Mouse (Mus musculus) testis, adult 10 weeks (tissue): ENCODE results near the gene Pepd. TPM values are rescaled to one million over a fixed set of nuclear protein-coding genes. Genes with fewer than 3 reads are reported as not detected.

Source experiments
- polyA plus RNA-seq: library from polyadenylated mRNA; stranded (reverse); fragments of 350-450 nt; fragmentation: Illumina TruSeq; extraction: RNeasy Lipid Tissue Mini Kit (QIAGEN cat#74804); gene quantifications from one replicate; pipeline ENCODE4 v1.2.3, GENCODE M21; 2014; ENCODE audit warnings: low read depth, low replicate concordance

Pepd gene
- polyA plus RNA-seq = 2.6 TPM

GRCm38 (mm10) chr7:34911919-34912897, at the start of gene Pepd:
Pepd (plus strand) TSS chr7:34912379.

GRCm38 (mm10) chr7:35056436-35056864, 144.3 kb downstream of the Pepd start, which contains the start of gene Cebpg:
Cebpg (minus strand) TSS chr7:35056573.

Other genes starting within 250 kb of the Pepd start
- gene Chst8, start 99.7 kb upstream of the Pepd start, polyA plus RNA-seq = not detected
- gene Cebpg, start 144.2 kb downstream of the Pepd start, polyA plus RNA-seq = 54.8 TPM
- 0.36 TPM for gene Cebpa, start 206.9 kb downstream of the Pepd start, polyA plus RNA-seq